ENCODE assay signal across 21 mouse cellular contexts in the genomic region with DNA sequence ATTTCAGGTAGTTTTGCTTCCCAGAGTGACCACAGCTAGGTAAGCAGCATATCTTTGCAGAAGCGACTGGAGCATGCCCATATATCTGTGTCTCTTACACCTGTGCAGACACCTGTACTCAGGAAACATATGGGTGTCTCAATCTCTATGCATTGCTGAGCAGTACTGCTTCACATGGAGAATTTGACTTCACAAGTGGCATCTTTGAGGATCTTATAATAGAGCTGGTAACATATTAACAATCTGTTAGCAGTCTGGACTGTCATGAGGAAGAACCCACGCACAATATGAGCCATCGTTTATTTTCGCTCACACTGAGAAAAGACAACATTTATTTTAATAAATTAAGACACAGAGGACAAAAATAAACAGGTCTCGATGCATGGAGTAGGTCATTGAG.
A peak's percentile ranks its signal among the peaks of the same experiment; 100 is the strongest.
DNase-seq lines count a peak whose midpoint lies in the region; ATAC-seq and TF ChIP-seq lines count a peak whose summit lies in the region.
"Had no signal": no experiment of that assay in that cellular context is flagged by ENCODE, and none has a peak within 500 bp of the region (broad histone marks: within the 10 kb centered on the region; RNA-seq: fewer than 3 reads in every experiment).

No protein-coding gene starts in this region.

- H3K9me3 ChIP-seq in midbrain, embryonic 16.5 days (replicated peaks; ENCODE audit: control insufficient read depth, low read length, poor library complexity, severe bottlenecking), result no peaks in the 10 kb centered on the region
- H3K9me3 ChIP-seq in midbrain, postnatal 0 days (ENCODE audit: low read length), result no peaks in the 10 kb centered on the region
- no peaks in the 10 kb centered on the region for H3K9me3 ChIP-seq in stomach, postnatal 0 days (ENCODE audit: control insufficient read depth, low read length)
- H3K9me3 ChIP-seq: forebrain, embryonic 13.5 days; heart, embryonic 15.5 days; neural tube, embryonic 15.5 days had no signal

- no peaks in the 10 kb centered on the region for H3K27me3 ChIP-seq in midbrain, embryonic 16.5 days (ENCODE audit: control insufficient read depth, insufficient read depth, low read depth, low read length)
- no peaks in the 10 kb centered on the region for H3K27me3 ChIP-seq in midbrain, postnatal 0 days (ENCODE audit: insufficient read depth, low read length)
- H3K27me3 ChIP-seq in stomach, postnatal 0 days (ENCODE audit: control insufficient read depth, insufficient read depth, low read length), result no peaks in the 10 kb centered on the region
- H3K27me3 ChIP-seq: forebrain, embryonic 13.5 days; heart, embryonic 15.5 days; neural tube, embryonic 15.5 days had no signal

- no peak overlapping the region for H3K4me3 ChIP-seq in midbrain, embryonic 16.5 days (ENCODE audit: low read depth, low read length)
- no peak overlapping the region for H3K4me3 ChIP-seq in midbrain, postnatal 0 days (ENCODE audit: low read depth, low read length)
- H3K4me3 ChIP-seq in stomach, postnatal 0 days (ENCODE audit: low read depth, low read length), result no peak overlapping the region
- H3K4me3 ChIP-seq: forebrain, embryonic 13.5 days; heart, adult 2 months; heart, embryonic 15.5 days; myocyte; neural tube, embryonic 15.5 days had no signal

- TF ChIP-seq EP300 in stomach, postnatal 0 days (optimal IDR thresholded peaks at IDR 0.05), result no peak

- no peak for DNase-seq in midbrain, postnatal 0 days (ENCODE audit: low spot score)
- DNase-seq in layer of hippocampus, adult 11-12 months (ENCODE audit: low spot score), result peak; percentile 66
- DNase-seq in layer of hippocampus, postnatal 36 days, result peak; percentile 15 to 41
- peak; percentile 31 for DNase-seq in right cerebral cortex, postnatal 25 days
- no peak for DNase-seq in stomach, postnatal 0 days (ENCODE audit: low spot score)
- no peak for DNase-seq in ovary, adult 18-20 months (ENCODE audit: low spot score)
- DNase-seq in kidney, postnatal 36 days, result no peak
- DNase-seq: adrenal gland, postnatal 14 days; cerebellum, adult 2 months; heart, adult 2 months; kidney, adult 11 months; lung, adult 2 months; lung, postnatal 36 days; thymus, adult 2 months had no signal

- H3K36me3 ChIP-seq in midbrain, embryonic 16.5 days (ENCODE audit: control insufficient read depth, insufficient read depth, low read length), result no peaks in the 10 kb centered on the region
- H3K36me3 ChIP-seq in midbrain, postnatal 0 days (ENCODE audit: insufficient read depth, low read length), result no peaks in the 10 kb centered on the region
- no peaks in the 10 kb centered on the region for H3K36me3 ChIP-seq in stomach, postnatal 0 days (ENCODE audit: control insufficient read depth, insufficient read depth, low read length)
- H3K36me3 ChIP-seq: heart, embryonic 15.5 days; neural tube, embryonic 15.5 days had no signal

- no peak overlapping the region for H3K9ac ChIP-seq in midbrain, embryonic 16.5 days (ENCODE audit: low read depth, low read length)
- H3K9ac ChIP-seq in midbrain, postnatal 0 days (replicated peaks; ENCODE audit: low read length, poor library complexity, severe bottlenecking), result no peak overlapping the region
- H3K9ac ChIP-seq in stomach, postnatal 0 days (ENCODE audit: low read length), result no peak overlapping the region
- H3K9ac ChIP-seq: forebrain, embryonic 13.5 days; heart, embryonic 15.5 days; neural tube, embryonic 15.5 days had no signal

- ATAC-seq in midbrain, embryonic 16.5 days, result no peak
- no peak for ATAC-seq in midbrain, postnatal 0 days (ENCODE audit: low FRiP score)
- ATAC-seq in stomach, postnatal 0 days (ENCODE audit: low FRiP score, low TSS enrichment), result no peak
- ATAC-seq: forebrain, embryonic 13.5 days; hindbrain, postnatal 0 days had no signal

- H3K27ac ChIP-seq in midbrain, embryonic 16.5 days (ENCODE audit: low read length), result peak overlapping the region; percentile 39; the same call in 1 of the 2 replicates
- no peak overlapping the region for H3K27ac ChIP-seq in midbrain, postnatal 0 days (ENCODE audit: low read depth, low read length)
- no peak overlapping the region for H3K27ac ChIP-seq in stomach, postnatal 0 days (replicated peaks)
- H3K27ac ChIP-seq: forebrain, embryonic 13.5 days; heart, adult 2 months; heart, embryonic 15.5 days; hindbrain, postnatal 0 days; kidney, postnatal 0 days; neural tube, embryonic 15.5 days had no signal

- H3K4me1 ChIP-seq in midbrain, embryonic 16.5 days (ENCODE audit: control insufficient read depth, insufficient read depth, low read length), result no peaks in the 10 kb centered on the region; the same call in 1 of the 2 replicates
- no peaks in the 10 kb centered on the region for H3K4me1 ChIP-seq in midbrain, postnatal 0 days (ENCODE audit: insufficient read depth, low read length)
- H3K4me1 ChIP-seq in stomach, postnatal 0 days (replicated peaks; ENCODE audit: control insufficient read depth, insufficient read depth), result no peaks in the 10 kb centered on the region
- H3K4me1 ChIP-seq: forebrain, embryonic 13.5 days; heart, embryonic 15.5 days; neural tube, embryonic 15.5 days had no signal

- TF ChIP-seq CTCF in midbrain, postnatal 0 days (IDR thresholded peaks at IDR 0.05), result no peak
- no peak for TF ChIP-seq CTCF in stomach, postnatal 0 days (IDR thresholded peaks at IDR 0.05; ENCODE audit: low read depth)

- H3K4me2 ChIP-seq in midbrain, embryonic 16.5 days (ENCODE audit: low read length), result no peak overlapping the region
- no peak overlapping the region for H3K4me2 ChIP-seq in midbrain, postnatal 0 days (ENCODE audit: low read depth, low read length, poor library complexity, severe bottlenecking)
- H3K4me2 ChIP-seq in stomach, postnatal 0 days (replicated peaks; ENCODE audit: low read depth), result no peak overlapping the region
- H3K4me2 ChIP-seq: forebrain, embryonic 13.5 days; heart, embryonic 15.5 days; neural tube, embryonic 15.5 days had no signal

- WGBS in midbrain, embryonic 16.5 days, result 85% methylated on average over 5 of the region's 5 CpGs
- 80% methylated on average over 5 of the region's 5 CpGs for WGBS in midbrain, postnatal 0 days
- WGBS in stomach, postnatal 0 days, result 68% methylated on average over 5 of the region's 5 CpGs

Comparison
In these comparisons a context has a peak if more than half of its experiments do, and no peak if none do; other contexts are left out.
1. DNase-seq: peak in layer of hippocampus, adult 11-12 months (single experiment), layer of hippocampus, postnatal 36 days (2 of 2) and right cerebral cortex, postnatal 25 days (single experiment); none in midbrain, postnatal 0 days (single experiment), stomach, postnatal 0 days (single experiment), ovary, adult 18-20 months (single experiment) and kidney, postnatal 36 days (0 of 2).